Mouse (Mus musculus) liver, embryonic 14.5 days (tissue): Measurements from ENCODE around the gene Rab43.

Source experiments
- CTCF ChIP-seq: IDR thresholded peaks from 2 replicates; pipeline ENCODE4 v1.5.1; 2016; ENCODE audit warnings: antibody characterized with exemption, low read depth, control low read depth
- EP300 ChIP-seq: IDR thresholded peaks from 2 replicates; pipeline ENCODE4 v1.6.1; 2016; ENCODE audit warnings: antibody characterized with exemption, low read depth

DNA sequence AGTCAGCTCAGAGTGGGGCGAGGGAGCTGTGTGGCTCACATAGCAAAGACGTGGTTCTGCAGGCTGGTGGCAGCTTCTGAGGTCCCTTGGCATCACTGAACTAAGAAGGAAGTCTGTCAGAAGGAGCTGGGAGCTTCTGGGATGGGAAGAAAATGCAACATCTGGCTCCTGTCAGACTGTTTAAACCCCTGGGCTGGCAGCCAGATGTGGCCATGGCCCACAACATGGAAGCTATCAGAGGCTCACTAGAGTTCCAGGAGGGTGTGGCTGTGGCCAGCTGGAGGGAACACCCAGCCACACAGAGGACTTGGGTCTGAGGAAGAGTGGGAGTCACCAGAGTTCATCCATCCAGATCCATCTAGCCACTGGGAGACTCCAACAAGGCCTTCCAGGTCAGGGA, 65.1 kb downstream of the Rab43 start:
- TF ChIP-seq CTCF (no peak), EP300 (no peak)
